Mouse (Mus musculus): ENCODE results near the gene Alkbh7.

GRCm38 (mm10) chr17:56963646-56964045 lies 33.5 kb upstream of the Alkbh7 start:
- TF ChIP-seq CTCF (IDR thresholded peaks at IDR 0.05; ENCODE audit: low read depth) = no peak
- no peak for TF ChIP-seq EP300 (optimal IDR thresholded peaks at IDR 0.05)

Data from stomach, postnatal 0 days (tissue).